Mouse (Mus musculus) C2C12 (cell line): ENCODE results near the gene Usp39. TPM values are rescaled to one million over a fixed set of nuclear protein-coding genes. Genes with fewer than 3 reads are reported as not detected.
A peak's percentile ranks its signal among the peaks of the same experiment; 100 is the strongest.

Experiments
- H3K27me3 ChIP-seq: one replicate; pipeline ENCODE4 v1.6.1; 2011; ENCODE audit not compliant: control insufficient read depth, insufficient read depth, insufficient read length
- H3K36me3 ChIP-seq: one replicate; pipeline ENCODE4 v1.6.1; 2011; ENCODE audit not compliant: control insufficient read depth, insufficient read depth
- H3K4me3 ChIP-seq: one replicate; pipeline ENCODE4 v1.5.1; 2011; ENCODE audit warnings: mild to moderate bottlenecking, control low read depth; ENCODE audit not compliant: poor library complexity, insufficient read depth, severe bottlenecking
- H3K79me2 ChIP-seq: one replicate; pipeline ENCODE4 v1.6.1; 2011; ENCODE audit not compliant: control insufficient read depth, insufficient read depth
- H3K79me3 ChIP-seq: one replicate; pipeline ENCODE4 v1.6.1; 2011; ENCODE audit warnings: low read depth, control low read depth
- H3ac ChIP-seq: one replicate; pipeline ENCODE3; 2011; ENCODE audit warnings: low read depth; ENCODE audit not compliant: control insufficient read depth, insufficient read length
- CEBPB ChIP-seq: IDR thresholded peaks from one replicate; pipeline ENCODE4 v1.6.1; 2011; ENCODE audit warnings: low read depth, mild to moderate bottlenecking, control low read depth, moderate library complexity
- CTCF ChIP-seq: IDR thresholded peaks from one replicate; pipeline ENCODE4 v1.5.1; 2011; ENCODE audit not compliant: control insufficient read depth, insufficient read depth, insufficient read length
- FOSL1 ChIP-seq: IDR thresholded peaks from one replicate; pipeline ENCODE4 v1.8.0; 2011; ENCODE audit warnings: mild to moderate bottlenecking, low read length; ENCODE audit not compliant: poor library complexity, insufficient read depth, severe bottlenecking
- MAX ChIP-seq: IDR thresholded peaks from one replicate; pipeline ENCODE4 v1.6.1; 2011; ENCODE audit warnings: mild to moderate bottlenecking, control low read depth
- MYOD1 ChIP-seq: IDR thresholded peaks from one replicate; pipeline ENCODE4 v1.6.1; 2011; ENCODE audit warnings: low read depth; ENCODE audit not compliant: control insufficient read depth, insufficient read length
- MYOG ChIP-seq: IDR thresholded peaks from one replicate; pipeline ENCODE4 v1.6.1; 2011; ENCODE audit not compliant: control insufficient read depth, insufficient read length; ENCODE audit errors: extremely low read depth
- USF1 ChIP-seq: IDR thresholded peaks from one replicate; pipeline ENCODE4 v1.6.1; 2011; ENCODE audit warnings: low read depth, mild to moderate bottlenecking, control low read depth, moderate library complexity
- polyA plus RNA-seq: library from polyadenylated mRNA; unstranded; fragments of >200 nt; fragmentation: generic; extraction: Trizol; gene quantifications from one replicate; pipeline ENCODE4 v1.2.1, GENCODE M21; 2012; ENCODE audit warnings: missing spikeins

Usp39 gene
- polyA plus RNA-seq, 1 experiment, result 67.4 TPM

- Histone ChIP-seq H3ac (no peak overlapping the region), H3K27me3 (no peaks in the 10 kb centered on the region), H3K4me3 (no peak overlapping the region), H3K79me2 (peaks cover 19% of the 10 kb centered on the region), H3K79me3 (peaks cover 3% of the 10 kb centered on the region), H3K36me3 (no peaks in the 10 kb centered on the region)
- TF ChIP-seq USF1 (no peak), MYOG (no peak), FOSL1 (no peak), MAX (no peak), MYOD1 (no peak), CTCF (no peak), CEBPB (no peak)
Observed at GRCm38 (mm10) chr6:72374820-72375563, 30.0 kb upstream of the Usp39 start.

GRCm38 (mm10) chr6:72374206-72374605, 29.2 kb upstream of the Usp39 start:
- TF ChIP-seq CEBPB (no peak), MAX (no peak), FOSL1 (no peak), CTCF (no peak), MYOG (no peak), MYOD1 (no peak), USF1 (no peak)
- H3K79me2 ChIP-seq, result peaks cover 11% of the 10 kb centered on the region
- no peaks in the 10 kb centered on the region for H3K27me3 ChIP-seq
- H3K79me3 ChIP-seq, result peaks cover 3% of the 10 kb centered on the region
- no peaks in the 10 kb centered on the region for H3K36me3 ChIP-seq
- H3K4me3 ChIP-seq, result no peak overlapping the region
- no peak overlapping the region for H3ac ChIP-seq

GRCm38 (mm10) chr6:72373184-72373583, 28.2 kb upstream of the Usp39 start:
- no peak overlapping the region for H3K4me3 ChIP-seq
- TF ChIP-seq MAX (no peak), USF1 (no peak), MYOG (no peak), FOSL1 (no peak), CTCF (no peak), MYOD1 (no peak), CEBPB (no peak)
- peaks cover under 1% of the 10 kb centered on the region for H3K79me2 ChIP-seq
- H3K36me3 ChIP-seq, result no peaks in the 10 kb centered on the region
- peaks cover 3% of the 10 kb centered on the region for H3K79me3 ChIP-seq
- no peak overlapping the region for H3ac ChIP-seq
- H3K27me3 ChIP-seq, result no peaks in the 10 kb centered on the region

GRCm38 (mm10) chr6:72371571-72371970, 26.6 kb upstream of the Usp39 start:
- TF ChIP-seq MYOD1 (no peak), CTCF (no peak), MAX (no peak), CEBPB (no peak), USF1 (no peak), FOSL1 (no peak), MYOG (no peak)
- H3ac ChIP-seq, result no peak overlapping the region
- no peaks in the 10 kb centered on the region for H3K27me3 ChIP-seq
- H3K4me3 ChIP-seq, result no peak overlapping the region
- no peaks in the 10 kb centered on the region for H3K79me2 ChIP-seq
- no peaks in the 10 kb centered on the region for H3K36me3 ChIP-seq
- H3K79me3 ChIP-seq, result no peaks in the 10 kb centered on the region

- TF ChIP-seq CTCF (no peak), MYOD1 (peak; percentile 60)
- Histone ChIP-seq H3K36me3 (no peaks in the 10 kb centered on the region), H3ac (no peak overlapping the region), H3K4me3 (no peak overlapping the region), H3K79me3 (no peaks in the 10 kb centered on the region), H3K27me3 (no peaks in the 10 kb centered on the region), H3K79me2 (no peaks in the 10 kb centered on the region)
Observed at GRCm38 (mm10) chr6:72371147-72371546, 26.2 kb upstream of the Usp39 start.

- TF ChIP-seq MYOG (no peak), MAX (no peak), CEBPB (no peak), FOSL1 (no peak), CTCF (no peak)
- Histone ChIP-seq H3K79me3 (no peaks in the 10 kb centered on the region), H3ac (no peak overlapping the region), H3K27me3 (no peaks in the 10 kb centered on the region), H3K36me3 (no peaks in the 10 kb centered on the region), H3K4me3 (no peak overlapping the region), H3K79me2 (no peaks in the 10 kb centered on the region)
Observed at GRCm38 (mm10) chr6:72370091-72370490, 25.1 kb upstream of the Usp39 start.
